Mouse (Mus musculus): ENCODE measurements around the gene Rhox4d. TPM values are rescaled to one million over a fixed set of nuclear protein-coding genes. Genes with fewer than 3 reads are reported as not detected.
"Not testable (repeated sequence)": the region's sequence is repeated elsewhere in the genome, so short reads cannot be mapped to it uniquely, and the experiment has no call there.

Gene Rhox4d
- total RNA-seq (2021), result not detected

- intact Hi-C loops (cut with DNase I), result not testable (repeated sequence)
These were observed at the start of gene Rhox4d for GRCm38 (mm10) chrX:37514059-37514458. Rhox4d (plus strand) TSS chrX:37514359.

GRCm38 (mm10) chrX:37480037-37480436 lies 34.1 kb upstream of the Rhox4d start, which contains the start of gene Rhox4c:
Rhox4c (plus strand) TSS chrX:37480337.
- intact Hi-C loops (cut with DNase I); DNase-seq: not testable (repeated sequence)

More at GRCm38 (mm10) chrX:37514059-37514458, at the start of gene Rhox4d:
- not testable (repeated sequence) for DNase-seq

GRCm38 (mm10) chrX:37530152-37530551 lies 16.0 kb downstream of the Rhox4d start, which contains the start of gene Rhox2e:
Rhox2e (plus strand) TSS chrX:37530452.
- DNase-seq; intact Hi-C loops (cut with DNase I): not testable (repeated sequence)

DNA sequence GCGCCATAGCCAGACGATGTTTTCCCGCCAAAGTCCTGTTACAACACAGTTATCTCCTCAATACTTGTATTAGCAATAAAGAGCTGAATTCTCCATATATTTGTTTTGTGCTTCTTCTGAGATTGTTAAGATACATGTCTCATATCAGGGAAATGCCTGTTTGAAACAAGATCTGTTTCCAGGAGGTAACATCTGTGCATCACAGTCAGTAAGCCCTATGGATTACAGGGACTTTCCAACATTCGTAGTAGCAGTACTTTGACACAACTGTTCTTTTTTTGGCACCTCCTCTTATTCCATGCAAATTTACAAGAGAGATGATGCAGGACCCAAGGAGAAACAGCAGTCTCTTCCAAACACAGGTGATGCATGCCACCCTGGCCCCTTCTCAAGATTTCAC lies 27.6 kb downstream of the Rhox4d start, which contains the start of gene Rhox3e:
TSS of gene Rhox3e (plus strand) at position 301 of the 400 bp plus-strand sequence.
- DNase-seq; intact Hi-C loops (cut with DNase I): not testable (repeated sequence)

- DNase-seq; intact Hi-C loops (cut with DNase I): not testable (repeated sequence)
These were observed 43.0 kb downstream of the Rhox4d start, which contains the start of gene Rhox4e for GRCm38 (mm10) chrX:37557112-37557511. Rhox4e (plus strand) TSS chrX:37557412.

Other genes with a start within 250 kb of the Rhox4d start
- not detected for gene Rhox4a, start 249.0 kb upstream of the Rhox4d start, total RNA-seq (2021)
- not detected for gene Rhox3a2, start 134.3 kb upstream of the Rhox4d start, total RNA-seq (2021)
- not detected for gene Rhox4a2, start 123.5 kb upstream of the Rhox4d start, total RNA-seq (2021)
- not detected for gene Rhox2b, start 102.3 kb upstream of the Rhox4d start, total RNA-seq (2021)
- gene Rhox4b, start 81.9 kb upstream of the Rhox4d start, total RNA-seq (2021), result not detected
- not detected for gene Rhox2c, start 60.7 kb upstream of the Rhox4d start, total RNA-seq (2021)
- gene Rhox3c, start 55.8 kb upstream of the Rhox4d start, total RNA-seq (2021), result not detected
- not detected for gene Rhox4c, start 34.0 kb upstream of the Rhox4d start, total RNA-seq (2021)
- gene Rhox2d, start 20.9 kb upstream of the Rhox4d start, total RNA-seq (2021), result not detected
- not detected for gene Rhox2e, start 16.1 kb downstream of the Rhox4d start, total RNA-seq (2021)
- not detected for gene Rhox3e, start 27.7 kb downstream of the Rhox4d start, total RNA-seq (2021)
- not detected for gene Rhox4e, start 43.1 kb downstream of the Rhox4d start, total RNA-seq (2021)
- not detected for gene Rhox2f, start 57.0 kb downstream of the Rhox4d start, total RNA-seq (2021)
- not detected for gene Rhox3f, start 66.6 kb downstream of the Rhox4d start, total RNA-seq (2021)
- not detected for gene Rhox4f, start 93.3 kb downstream of the Rhox4d start, total RNA-seq (2021)
- gene Rhox3g, start 114.3 kb downstream of the Rhox4d start, total RNA-seq (2021), result not detected
- not detected for gene Rhox2g, start 129.1 kb downstream of the Rhox4d start, total RNA-seq (2021)
- gene Rhox4g, start 137.0 kb downstream of the Rhox4d start, total RNA-seq (2021), result not detected
- gene Rhox3h, start 154.4 kb downstream of the Rhox4d start, total RNA-seq (2021), result not detected
- under 1 TPM in 1 of 2 experiments, not detected in 1; 0.43 TPM for gene Rhox2h, start 158.9 kb downstream of the Rhox4d start, total RNA-seq (2021)

Data from heart, postnatal 36 days (tissue).